Comparison of ENCODE assay signal across 40 mouse cellular contexts in the genomic region with DNA sequence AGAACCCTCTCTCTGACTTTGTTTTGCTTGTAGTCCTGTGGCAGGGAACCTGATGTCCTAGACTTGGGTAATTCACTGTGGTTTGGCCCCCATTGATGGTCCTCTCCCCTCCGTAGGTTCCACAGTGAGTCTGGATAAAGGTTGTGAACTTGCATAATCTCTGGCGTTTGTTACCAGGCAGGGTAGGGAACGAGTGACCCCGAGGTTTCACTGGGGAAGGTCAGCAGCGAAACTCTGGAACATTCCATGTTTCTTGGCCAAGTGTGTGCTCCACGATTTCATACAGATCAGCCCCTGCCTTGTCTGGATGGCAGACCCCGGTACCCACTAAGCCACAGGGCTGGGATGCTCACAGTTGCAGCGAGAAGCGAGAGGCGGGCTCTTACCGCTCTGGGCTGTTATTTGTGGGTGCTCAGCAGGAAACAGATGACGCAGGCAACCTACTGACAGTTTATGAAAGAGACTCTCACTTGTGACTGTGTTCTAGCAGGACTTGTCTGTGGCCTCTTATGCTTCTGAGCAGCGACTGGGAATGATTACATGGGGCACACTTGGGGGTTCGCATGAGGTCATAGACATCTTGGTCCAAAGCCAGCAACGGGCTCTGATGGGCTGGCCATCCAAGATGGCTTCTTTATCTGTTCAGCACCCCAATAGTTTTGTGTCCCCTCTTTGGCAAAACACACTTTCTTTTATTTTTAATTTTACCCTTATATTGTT. TPM values are rescaled to one million over a fixed set of nuclear protein-coding genes. Genes with fewer than 3 reads are reported as not detected.
DNase-seq lines count a peak whose midpoint lies in the region; ATAC-seq and TF ChIP-seq lines count a peak whose summit lies in the region.
"Had no signal": no experiment of that assay in that cellular context is flagged by ENCODE, and none has a peak within 500 bp of the region (broad histone marks: within the 10 kb centered on the region; RNA-seq: fewer than 3 reads in every experiment).

No protein-coding gene starts in this region.

- no peaks in the 10 kb centered on the region for H3K4me1 ChIP-seq in cerebellum, adult 2 months (ENCODE audit: control insufficient read depth, insufficient read depth, low read length)
- no peaks in the 10 kb centered on the region for H3K4me1 ChIP-seq in thymus, adult 2 months (replicated peaks; ENCODE audit: control insufficient read depth, insufficient read depth, low read length)
- H3K4me1 ChIP-seq: heart, embryonic 12.5 days; megakaryocyte, embryonic 14.5 days; midbrain, embryonic 12.5 days had no signal

- no peak for TF ChIP-seq CTCF in cerebellum, adult 2 months (IDR thresholded peaks at IDR 0.05; ENCODE audit: borderline replicate concordance, insufficient read depth, low read depth, low read length)
- TF ChIP-seq CTCF in thymus, adult 2 months (IDR thresholded peaks at IDR 0.05; ENCODE audit: borderline replicate concordance, control insufficient read depth, extremely low read depth, insufficient read depth, low read length, poor library complexity) = no peak

- no peak overlapping the region for H3K27ac ChIP-seq in cerebellum, adult 2 months (ENCODE audit: insufficient read depth, low read length)
- no peak overlapping the region for H3K27ac ChIP-seq in thymus, adult 2 months (ENCODE audit: control insufficient read depth, insufficient read depth, low read length)
- H3K27ac ChIP-seq: gastrocnemius, adult 2 months; heart, adult 2 months; hindbrain, embryonic 14.5 days; layer of hippocampus, adult 2 months; midbrain, embryonic 12.5 days; neural tube, embryonic 12.5 days had no signal

- H3K27me3 ChIP-seq in cerebellum, adult 2 months (ENCODE audit: control insufficient read depth, insufficient read depth, low read length) = no peaks in the 10 kb centered on the region
- H3K27me3 ChIP-seq in thymus, adult 2 months (ENCODE audit: control insufficient read depth, insufficient read depth, low read length) = no peaks in the 10 kb centered on the region
- H3K27me3 ChIP-seq: midbrain, embryonic 12.5 days; neural tube, embryonic 12.5 days had no signal

- no peak overlapping the region for H3K4me3 ChIP-seq in cerebellum, adult 2 months (replicated peaks; ENCODE audit: insufficient read depth, low read depth, low read length)
- no peak overlapping the region for H3K4me3 ChIP-seq in thymus, adult 2 months (ENCODE audit: control insufficient read depth, insufficient read depth, low read length)
- H3K4me3 ChIP-seq: erythroblast, embryonic 14.5 days; gastrocnemius, adult 2 months; heart, adult 2 months; heart, embryonic 12.5 days; layer of hippocampus, adult 2 months; megakaryocyte, embryonic 14.5 days; midbrain, embryonic 12.5 days; myocyte; neural tube, embryonic 12.5 days had no signal

- WGBS in cerebellum, adult 2 months = 39% methylated on average over 15 of the region's 15 CpGs
- 53% methylated on average over 15 of the region's 15 CpGs for WGBS in thymus, adult 2 months

- TF ChIP-seq POLR2A in cerebellum, adult 2 months (IDR thresholded peaks at IDR 0.05; ENCODE audit: borderline replicate concordance, insufficient read depth, low read length) = no peak
- no peak for TF ChIP-seq POLR2A in thymus, adult 2 months (IDR thresholded peaks at IDR 0.05; ENCODE audit: control insufficient read depth, extremely low read depth, insufficient read depth, low read length, poor library complexity)

- peak; percentile 16 to 32 for DNase-seq in cerebellum, adult 2 months
- DNase-seq in heart, adult 11 months = peak; percentile 63
- DNase-seq in heart, postnatal 25 days (ENCODE audit: low spot score) = no peak
- peak; percentile 21 for DNase-seq in thymus, adult 2 months
- no peak for DNase-seq in thymus, adult 18-20 months
- no peak for DNase-seq in kidney, postnatal 4 days
- DNase-seq: adrenal gland, postnatal 10 days; gastrocnemius, adult 2 months; gastrocnemius, postnatal 36 days; heart, adult 2 months; kidney, adult 11 months; kidney, postnatal 14 days; liver; lung, adult 18-20 months; right cerebral cortex, adult 18-20 months; spleen, adult 18-20 months had no signal

- ATAC-seq in cerebellum, adult (ENCODE audit: insufficient number of reproducible peaks, low FRiP score, low TSS enrichment) = no peak
- ATAC-seq: forebrain, embryonic 16.5 days; inflammation-experienced regulatory T-cells, adult 6 months; lung, postnatal 0 days; Patski had no signal

- H3K36me3 ChIP-seq in thymus, adult 2 months (ENCODE audit: control insufficient read depth, insufficient read depth, low read length) = no peaks in the 10 kb centered on the region
- H3K36me3 ChIP-seq: heart, embryonic 12.5 days; midbrain, embryonic 12.5 days; neural tube, embryonic 12.5 days had no signal

- intact Hi-C loops in heart, postnatal 25 days (cut with DNase I) = no loop called here

RNA-seq across cellular contexts. Expression of a gene that starts 7.7 kb away (rescaled TPM):
- polyA plus RNA-seq in cerebellum, adult 2 months (2012; rRNA removed) = 0.05 TPM in 1 of 2 replicates, not detected in the other
- total RNA-seq in heart, postnatal 25 days (2021) = under 1 TPM; 0.78 to 0.83 TPM
- 0.61 and 2.6 TPM in 2 replicates for polyA plus RNA-seq in thymus, adult 2 months (2012; rRNA removed)
- total RNA-seq: common myeloid progenitor, adult 5-6 weeks; gastrocnemius, adult 2 months; gastrocnemius, postnatal 36 days; hematopoietic stem cell, adult 5-6 weeks; layer of hippocampus, adult 2 months; layer of hippocampus, postnatal 14 days; left cerebral cortex, adult 8-10 months; MEL; midbrain, postnatal 0 days had no signal
- polyA plus RNA-seq: erythroblast, embryonic 14.5 days; forebrain, embryonic 11.5 days; forebrain, embryonic 16.5 days; hindbrain, embryonic 14.5 days; inflammation-experienced regulatory T-cells, adult 6 months; kidney, embryonic 14.5 days; limb, embryonic 11.5 days; midbrain, embryonic 12.5 days; myocyte; neural tube, embryonic 12.5 days; stomach, embryonic 16.5 days had no signal

RNA-seq across cellular contexts. Expression of a gene that starts 20.5 kb away (rescaled TPM):
- polyA plus RNA-seq in cerebellum, adult 2 months (2012; rRNA removed) = 0.21 and 0.33 TPM in 2 replicates
- under 1 TPM in 1 of 2 experiments, not detected in 1; 0.20 TPM for total RNA-seq in heart, postnatal 25 days (2021)
- 0.43 and 0.50 TPM in 2 replicates for polyA plus RNA-seq in thymus, adult 2 months (2012; rRNA removed)
- total RNA-seq: common myeloid progenitor, adult 5-6 weeks; gastrocnemius, adult 2 months; gastrocnemius, postnatal 36 days; hematopoietic stem cell, adult 5-6 weeks; MEL had no signal
- polyA plus RNA-seq: erythroblast, embryonic 14.5 days; inflammation-experienced regulatory T-cells, adult 6 months had no signal

RNA-seq across cellular contexts. Expression of a gene that starts 57.0 kb away (rescaled TPM):
- polyA plus RNA-seq in cerebellum, adult 2 months (2012; rRNA removed) = not detected in 2 replicates
- 1 to 10 TPM; 3.6 to 5.8 TPM for total RNA-seq in heart, postnatal 25 days (2021)
- 1.4 and 2.9 TPM in 2 replicates for polyA plus RNA-seq in thymus, adult 2 months (2012; rRNA removed)
- total RNA-seq: common myeloid progenitor, adult 5-6 weeks; gastrocnemius, adult 2 months; gastrocnemius, postnatal 36 days; hematopoietic stem cell, adult 5-6 weeks; layer of hippocampus, adult 2 months; layer of hippocampus, postnatal 14 days; MEL; midbrain, postnatal 0 days had no signal
- polyA plus RNA-seq: embryonic facial prominence, embryonic 14.5 days; erythroblast, embryonic 14.5 days; forebrain, embryonic 11.5 days; forebrain, embryonic 16.5 days; hindbrain, embryonic 14.5 days; inflammation-experienced regulatory T-cells, adult 6 months; kidney, embryonic 14.5 days; limb, embryonic 11.5 days; midbrain, embryonic 12.5 days; midbrain, postnatal 0 days; myocyte; neural tube, embryonic 12.5 days; Patski had no signal

Comparison
In these comparisons a context has a peak if more than half of its experiments do, and no peak if none do; other contexts are left out.
1. DNase-seq: peak in cerebellum, adult 2 months (2 of 2), heart, adult 11 months (single experiment) and thymus, adult 2 months (single experiment); none in heart, postnatal 25 days (single experiment), thymus, adult 18-20 months (0 of 2) and kidney, postnatal 4 days (0 of 2).